Mouse (Mus musculus) liver, embryonic 15.5 days (tissue): ENCODE measurements around the gene Lix1l. TPM values are rescaled to one million over a fixed set of nuclear protein-coding genes. Genes with fewer than 3 reads are reported as not detected.
"Not testable (repeated sequence)": the region's sequence is repeated elsewhere in the genome, so short reads cannot be mapped to it uniquely, and the experiment has no call there.

Experiments
- ATAC-seq: fragments of 200-750 bp; cut with Nextera tagmentation; 2 replicates; pipeline ENCODE4 v1.8.0; 2017; ENCODE audit warnings: moderate number of reproducible peaks, mild to moderate bottlenecking, moderate library complexity; ENCODE audit not compliant: insufficient read depth
- H3K27ac ChIP-seq: fragments of 300-500 bp; sonication (generic); replicated peaks from 2 replicates; pipeline ENCODE4 v1.5.1; 2015; ENCODE audit warnings: mild to moderate bottlenecking, inconsistent platforms
- H3K27me3 ChIP-seq: fragments of 300-500 bp; sonication (generic); 2 replicates; pipeline ENCODE4 v1.6.1; 2015; ENCODE audit warnings: mild to moderate bottlenecking, inconsistent platforms
- H3K36me3 ChIP-seq: fragments of 300-500 bp; sonication (generic); replicated peaks from 2 replicates; pipeline ENCODE4 v1.6.1; 2015; ENCODE audit warnings: moderate library complexity, mild to moderate bottlenecking, inconsistent platforms
- H3K4me1 ChIP-seq: fragments of 300-500 bp; sonication (generic); replicated peaks from 2 replicates; pipeline ENCODE4 v1.6.1; 2015; ENCODE audit warnings: inconsistent platforms
- H3K4me2 ChIP-seq: fragments of 300-500 bp; sonication (generic); 2 replicates; pipeline ENCODE4 v1.6.1; 2015; ENCODE audit warnings: moderate library complexity, mild to moderate bottlenecking, inconsistent platforms
- H3K4me3 ChIP-seq: fragments of 300-500 bp; sonication (generic); replicated peaks from 2 replicates; pipeline ENCODE4 v1.5.1; 2015; ENCODE audit warnings: mild to moderate bottlenecking, inconsistent platforms
- H3K9ac ChIP-seq: fragments of 300-500 bp; sonication (generic); 2 replicates; pipeline ENCODE4 v1.6.1; 2015; ENCODE audit warnings: moderate library complexity, mild to moderate bottlenecking, inconsistent platforms
- H3K9me3 ChIP-seq: fragments of 300-500 bp; sonication (generic); replicated peaks from 2 replicates; pipeline ENCODE4 v1.6.1; 2016; ENCODE audit warnings: inconsistent platforms
- WGBS: fragments of 180-500 bp; shearing (Covaris S2); methylation state at CpG from one replicate; pipeline ENCODE4 v1.1.7; 2015; ENCODE audit warnings: mixed read lengths; ENCODE audit not compliant: insufficient replicate concordance; 5-methylcytosine and 5-hydroxymethylcytosine counted together
- polyA plus RNA-seq: library from polyadenylated mRNA; unstranded; fragments of >200 nt; fragmentation: Nextera tagmentation; extraction: Ambion mirVana; gene quantifications from 2 replicates; pipeline ENCODE4 v1.2.1, GENCODE M21; 2015

Gene Lix1l
- polyA plus RNA-seq, 1 experiment from 2014 or later, result 0.64 TPM

DNA sequence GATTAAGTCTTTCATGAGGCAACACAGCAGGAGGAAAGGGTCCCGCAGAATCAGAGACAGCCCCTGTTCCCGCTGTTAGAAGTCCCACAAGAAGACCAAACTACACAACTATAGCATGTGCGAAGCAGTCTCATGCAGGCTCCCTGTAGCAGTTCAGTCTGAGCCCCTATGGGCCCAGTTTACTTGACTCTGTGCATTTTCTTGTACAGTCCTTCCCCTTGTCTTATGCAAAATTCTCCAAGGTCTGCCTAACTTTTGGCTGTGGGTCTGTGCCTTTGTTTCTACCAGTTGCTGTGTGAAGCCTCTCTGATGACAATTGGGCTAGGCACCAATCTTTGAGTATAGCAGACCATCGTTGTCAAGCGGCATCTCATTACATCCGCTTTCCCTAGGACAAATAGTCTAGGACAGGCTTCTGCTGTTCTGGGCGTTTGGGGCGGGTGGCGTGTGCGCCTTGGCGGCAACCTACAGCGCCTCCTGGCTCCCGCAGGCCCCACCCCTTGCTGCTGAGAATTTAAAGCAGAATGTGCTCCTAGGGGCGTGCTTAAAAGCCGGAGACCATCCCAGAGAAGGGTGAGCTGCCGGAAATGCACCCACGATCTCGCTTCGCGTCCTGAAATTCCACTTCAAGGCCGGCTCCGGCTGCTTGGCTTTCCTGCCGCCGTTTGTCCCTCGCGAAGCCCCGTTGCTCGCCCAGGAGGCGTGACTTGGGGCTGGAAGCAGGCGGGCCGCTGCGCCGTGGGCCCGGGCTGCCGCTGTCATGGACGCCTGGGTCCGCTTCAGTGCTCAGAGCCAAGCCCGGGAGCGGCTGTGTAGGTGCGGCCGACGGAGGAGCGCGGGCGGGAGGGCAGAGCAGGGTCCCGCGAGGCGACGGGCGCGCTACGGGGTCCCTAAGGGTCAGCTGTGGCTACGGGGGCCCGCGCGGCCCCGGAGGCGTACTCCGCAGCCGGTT, 34.3 kb downstream of the Lix1l start, which contains the start of the genes Pex11b and Gm42957:
Gene Pex11b (plus strand): TSS at position 449 of the 952 bp plus-strand sequence.
Gene Gm42957 (plus strand): TSS at position 547 of the 952 bp plus-strand sequence.
- WGBS, result 2% methylated on average over 60 of the region's 60 CpGs

DNA sequence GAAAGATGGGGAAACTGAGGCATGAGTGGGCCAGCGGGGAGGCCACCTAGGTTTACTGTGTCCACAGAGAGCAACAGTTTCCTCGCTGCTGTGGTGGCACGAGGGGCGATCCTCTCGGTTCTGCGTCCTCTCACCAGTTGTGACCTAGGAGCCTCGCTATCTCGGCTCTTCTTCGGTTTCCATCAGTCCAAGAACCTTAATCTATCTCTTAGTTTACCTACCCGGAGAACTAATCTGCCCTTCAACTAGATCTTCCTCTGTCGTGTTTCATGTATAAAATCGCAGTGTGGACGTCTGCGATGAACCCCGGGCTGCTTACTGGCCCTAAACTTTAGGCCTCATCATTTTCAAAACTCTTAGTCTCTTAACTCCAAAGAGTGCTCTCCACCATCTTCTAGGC, 35.0 kb downstream of the Lix1l start:
- 5% methylated on average over 15 of the region's 15 CpGs for WGBS
- H3K9ac ChIP-seq, result peak overlapping the region; percentile 91
- peak overlapping the region; percentile 80 for H3K4me3 ChIP-seq
- 0 out of 2 replicates have a peak, but pooled peaks have one; percentile 8 for ATAC-seq
- H3K4me2 ChIP-seq, result peak overlapping the region; percentile 89
- H3K27me3 ChIP-seq, result no peaks in the 10 kb centered on the region
- peaks cover 44% of the 10 kb centered on the region for H3K4me1 ChIP-seq
- no peaks in the 10 kb centered on the region for H3K9me3 ChIP-seq
- peak overlapping the region; percentile 82 for H3K27ac ChIP-seq
- peaks cover 44% of the 10 kb centered on the region for H3K36me3 ChIP-seq

More for the DNA sequence above, 34.3 kb downstream of the Lix1l start, which contains the start of the genes Pex11b and Gm42957:
- H3K4me3 ChIP-seq, result peak within 1 kb of the TSS; percentile 80
- H3K9ac ChIP-seq, result peak within 1 kb of the TSS; percentile 91
- H3K27ac ChIP-seq, result peak within 1 kb of the TSS; percentile 82
- peak within 1 kb of the TSS; percentile 89 for H3K4me2 ChIP-seq
- H3K4me1 ChIP-seq, result peaks cover 51% of the 10 kb centered on the region
- H3K9me3 ChIP-seq, result no peaks in the 10 kb centered on the region
- ATAC-seq, result peak; percentile 91
- no peaks in the 10 kb centered on the region for H3K27me3 ChIP-seq
- peaks cover 43% of the 10 kb centered on the region for H3K36me3 ChIP-seq

DNA sequence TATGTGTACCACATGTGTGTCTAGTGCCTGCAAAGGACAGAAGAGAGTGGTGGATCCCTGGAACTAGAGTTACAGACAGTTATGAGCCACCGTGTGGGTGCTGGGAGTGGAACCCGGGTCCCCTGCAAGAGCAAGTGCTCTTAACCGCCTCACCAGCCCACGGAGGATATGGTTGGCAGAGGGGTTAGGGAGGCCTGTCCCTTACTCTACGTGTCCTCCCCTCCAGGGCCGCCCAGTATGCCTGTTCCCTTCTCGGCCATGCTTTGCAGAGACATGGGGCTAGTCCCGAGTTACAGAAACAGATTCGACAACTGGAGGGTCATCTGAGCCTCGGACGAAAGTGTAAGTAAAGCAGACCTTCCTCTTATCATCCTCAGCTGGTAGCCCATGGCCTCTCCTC, 35.5 kb downstream of the Lix1l start:
- no peaks in the 10 kb centered on the region for H3K27me3 ChIP-seq
- peak overlapping the region; percentile 80 for H3K4me3 ChIP-seq
- 41% methylated on average over 11 of the region's 11 CpGs for WGBS
- H3K4me1 ChIP-seq, result peaks cover 38% of the 10 kb centered on the region
- H3K27ac ChIP-seq, result peak overlapping the region; percentile 82; the same call in 1 of the 2 replicates
- ATAC-seq, result no peak
- H3K9me3 ChIP-seq, result no peaks in the 10 kb centered on the region
- peak overlapping the region; percentile 89 for H3K4me2 ChIP-seq
- H3K9ac ChIP-seq, result peak overlapping the region; percentile 91
- H3K36me3 ChIP-seq, result peaks cover 38% of the 10 kb centered on the region

- peaks cover 33% of the 10 kb centered on the region for H3K36me3 ChIP-seq
- H3K27me3 ChIP-seq, result no peaks in the 10 kb centered on the region
- peaks cover 28% of the 10 kb centered on the region for H3K4me1 ChIP-seq
- no peak overlapping the region for H3K9ac ChIP-seq
- no peak for ATAC-seq
- H3K9me3 ChIP-seq, result no peaks in the 10 kb centered on the region
- no peak overlapping the region for H3K4me3 ChIP-seq
- WGBS, result 53% methylated on average over 1 of the region's 1 CpGs
- no peak overlapping the region for H3K4me2 ChIP-seq
- H3K27ac ChIP-seq, result no peak overlapping the region
Observed at GRCm38 (mm10) chr3:96639219-96639618, 38.3 kb downstream of the Lix1l start.

GRCm38 (mm10) chr3:96645018-96645649, 44.2 kb downstream of the Lix1l start, which contains the start of gene Itga10:
TSS of gene Itga10 (plus strand) at chr3:96645584.
- H3K9me3 ChIP-seq, result no peaks in the 10 kb centered on the region
- no peak within 1 kb of the TSS for H3K4me2 ChIP-seq
- no peaks in the 10 kb centered on the region for H3K4me1 ChIP-seq
- ATAC-seq, result no peak
- no peak within 1 kb of the TSS for H3K4me3 ChIP-seq
- no peak within 1 kb of the TSS for H3K9ac ChIP-seq
- no peaks in the 10 kb centered on the region for H3K27me3 ChIP-seq
- WGBS, result 73% methylated on average over 7 of the region's 7 CpGs
- no peak within 1 kb of the TSS for H3K27ac ChIP-seq
- peaks cover 26% of the 10 kb centered on the region for H3K36me3 ChIP-seq

DNA sequence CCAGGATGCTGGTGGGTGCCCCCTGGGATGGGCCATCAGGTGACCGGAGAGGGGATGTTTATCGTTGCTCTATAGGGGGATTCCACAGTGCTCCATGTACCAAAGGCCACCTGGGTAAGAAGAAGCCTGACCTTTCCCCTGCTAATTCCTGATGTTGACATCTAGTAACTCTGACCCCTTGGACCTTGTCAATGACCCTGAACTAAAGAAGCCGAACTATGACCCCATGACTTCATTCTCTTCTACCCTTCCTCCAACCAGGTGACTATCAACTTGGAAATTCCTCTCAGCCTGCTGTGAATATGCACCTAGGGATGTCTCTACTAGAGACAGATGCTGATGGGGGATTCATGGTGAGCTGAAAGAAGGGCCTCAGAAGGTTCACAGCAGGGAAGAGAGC, 46.4 kb downstream of the Lix1l start:
- no peaks in the 10 kb centered on the region for H3K9me3 ChIP-seq
- 63% methylated on average over 3 of the region's 3 CpGs for WGBS
- H3K4me3 ChIP-seq, result no peak overlapping the region
- H3K27ac ChIP-seq, result no peak overlapping the region
- ATAC-seq, result no peak
- H3K9ac ChIP-seq, result no peak overlapping the region
- H3K4me1 ChIP-seq, result no peaks in the 10 kb centered on the region
- H3K27me3 ChIP-seq, result no peaks in the 10 kb centered on the region
- H3K36me3 ChIP-seq, result peaks cover 21% of the 10 kb centered on the region
- H3K4me2 ChIP-seq, result no peak overlapping the region

- no peaks in the 10 kb centered on the region for H3K36me3 ChIP-seq
- no peak overlapping the region for H3K4me3 ChIP-seq
- ATAC-seq, result no peak
- H3K27me3 ChIP-seq, result no peaks in the 10 kb centered on the region
- H3K9ac ChIP-seq, result no peak overlapping the region
- H3K9me3 ChIP-seq, result no peaks in the 10 kb centered on the region
- H3K27ac ChIP-seq, result no peak overlapping the region
- 43% methylated on average over 2 of the region's 2 CpGs for WGBS
- peaks cover 8% of the 10 kb centered on the region for H3K4me1 ChIP-seq
- no peak overlapping the region for H3K4me2 ChIP-seq
Observed at GRCm38 (mm10) chr3:96660901-96661300, 60.0 kb downstream of the Lix1l start.

DNA sequence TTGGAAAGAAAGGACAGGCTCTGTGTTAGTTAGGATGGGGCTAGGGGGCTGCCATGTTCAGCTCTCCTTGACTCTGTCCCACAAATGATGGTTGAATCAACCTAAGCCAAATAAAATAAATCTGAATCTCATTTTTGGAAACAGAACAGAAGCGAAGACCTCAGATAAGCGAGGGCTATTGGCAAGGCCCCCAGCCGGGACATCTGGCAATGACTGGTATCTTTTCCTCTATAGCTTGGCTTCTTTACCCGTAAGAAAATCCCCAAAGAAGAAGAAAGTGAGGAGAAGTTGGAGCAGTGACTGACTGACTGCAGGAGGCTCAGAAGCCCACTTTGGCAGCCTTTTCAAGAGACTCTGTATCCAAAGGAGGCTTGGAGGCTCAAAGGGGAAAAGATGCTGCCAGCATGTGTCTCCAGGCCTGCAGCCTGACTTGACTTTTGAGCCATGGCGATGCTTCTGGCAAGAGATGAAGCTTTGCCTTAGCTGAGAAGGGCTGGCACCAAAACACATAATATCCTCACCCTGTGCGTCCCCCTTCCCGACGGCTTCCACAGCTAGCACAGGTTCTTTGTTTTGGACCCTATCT, 61.9 kb downstream of the Lix1l start:
- Histone ChIP-seq H3K36me3 (no peaks in the 10 kb centered on the region), H3K27me3 (0 out of 2 replicates have a peak, but pooled peaks cover 7% of the 10 kb centered on the region), H3K4me3 (no peak overlapping the region), H3K4me2 (no peak overlapping the region), H3K9me3 (no peaks in the 10 kb centered on the region), H3K9ac (no peak overlapping the region), H3K4me1 (peaks cover 8% of the 10 kb centered on the region), H3K27ac (no peak overlapping the region)
- WGBS, result 59% methylated on average over 8 of the region's 8 CpGs
- no peak for ATAC-seq

- 5% methylated on average over 16 of the region's 18 CpGs for WGBS
- peak overlapping the region; percentile 17 for H3K4me3 ChIP-seq
- H3K9me3 ChIP-seq, result no peaks in the 10 kb centered on the region
- no peaks in the 10 kb centered on the region for H3K36me3 ChIP-seq
- peaks cover 8% of the 10 kb centered on the region for H3K4me1 ChIP-seq
- H3K4me2 ChIP-seq, result peak overlapping the region; percentile 54
- no peak overlapping the region for H3K27ac ChIP-seq
- no peak for ATAC-seq
- no peak overlapping the region for H3K9ac ChIP-seq
- 0 out of 2 replicates have a peak, but pooled peaks cover 7% of the 10 kb centered on the region for H3K27me3 ChIP-seq
Observed at GRCm38 (mm10) chr3:96663432-96664239, 62.7 kb downstream of the Lix1l start.

DNA sequence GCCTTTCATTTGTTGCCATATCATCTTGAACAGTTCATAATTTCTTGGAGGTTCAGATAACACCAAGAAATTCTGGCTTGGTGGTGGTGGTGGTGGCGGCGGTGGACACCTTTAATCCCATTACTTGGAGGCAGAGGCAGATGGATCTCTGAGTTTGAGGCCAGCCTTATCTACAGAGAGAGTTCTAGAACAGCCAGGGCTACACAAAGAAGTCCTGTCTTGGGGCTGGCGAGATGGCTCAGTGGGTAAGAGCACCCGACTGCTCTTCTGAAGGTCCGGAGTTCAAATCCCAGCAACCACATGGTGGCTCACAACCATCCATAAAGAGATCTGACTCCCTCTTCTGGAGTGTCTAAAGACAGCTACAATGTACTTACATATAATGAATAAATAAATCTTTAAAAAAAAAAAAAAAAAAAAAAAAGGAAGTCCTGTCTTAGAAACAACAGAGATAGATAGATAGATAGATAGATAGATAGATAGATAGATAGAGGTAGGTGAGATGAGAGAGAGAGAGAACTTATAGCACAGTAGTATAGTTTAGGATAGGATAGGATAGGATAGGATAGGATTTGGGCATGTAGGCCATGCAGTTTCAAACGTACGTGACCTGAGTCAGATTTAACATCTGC, 64.9 kb downstream of the Lix1l start:
- H3K9ac ChIP-seq, H3K27ac ChIP-seq, H3K4me2 ChIP-seq, H3K36me3 ChIP-seq, ATAC-seq, H3K9me3 ChIP-seq, H3K4me3 ChIP-seq: not testable (repeated sequence)
- Histone ChIP-seq H3K4me1 (peaks cover 22% of the 10 kb centered on the region), H3K27me3 (peaks cover 27% of the 10 kb centered on the region)
- 70% methylated on average over 7 of the region's 7 CpGs for WGBS
